In genomic region chr12:100200645-100201362, GRCm38 (mm10) we compare ENCODE assay signal across 8 mouse cellular contexts. TPM values are rescaled to one million over a fixed set of nuclear protein-coding genes. Genes with fewer than 3 reads are reported as not detected.
DNase-seq lines count a peak whose midpoint lies in the region; ATAC-seq and TF ChIP-seq lines count a peak whose summit lies in the region.

No protein-coding gene starts in this region.

- peaks cover 8% of the 10 kb centered on the region for H3K4me1 ChIP-seq in neural tube, embryonic 11.5 days (ENCODE audit: control insufficient read depth, insufficient read depth, low read length)
- peaks cover 13% of the 10 kb centered on the region; the same call in 1 of the 2 replicates for H3K4me1 ChIP-seq in embryonic facial prominence, embryonic 12.5 days
- H3K4me1 ChIP-seq in hindbrain, postnatal 0 days (ENCODE audit: insufficient read depth, low read length): peaks cover 5% of the 10 kb centered on the region; the same call in 1 of the 2 replicates
- H3K4me1 ChIP-seq in midbrain, embryonic 14.5 days (ENCODE audit: control insufficient read depth, insufficient read depth, low read length): peaks cover 10% of the 10 kb centered on the region

- peaks cover 13% of the 10 kb centered on the region; the same call in 1 of the 2 replicates for H3K36me3 ChIP-seq in neural tube, embryonic 11.5 days (ENCODE audit: control insufficient read depth, insufficient read depth, low read length)
- peaks cover 31% of the 10 kb centered on the region for H3K36me3 ChIP-seq in embryonic facial prominence, embryonic 12.5 days
- H3K36me3 ChIP-seq in hindbrain, postnatal 0 days (ENCODE audit: insufficient read depth, low read length): peaks cover 26% of the 10 kb centered on the region
- H3K36me3 ChIP-seq in midbrain, embryonic 14.5 days (ENCODE audit: control insufficient read depth, insufficient read depth, low read length): peaks cover 36% of the 10 kb centered on the region

- DNase-seq in cerebellum, adult 11 months: peak; percentile 54
- DNase-seq in neural tube, embryonic 11.5 days (ENCODE audit: low spot score): peak; percentile 50
- no peak for DNase-seq in neural tube, embryonic 10.5 days (ENCODE audit: extremely low spot score, low spot score)
- DNase-seq in hindbrain, postnatal 0 days (ENCODE audit: low spot score): peak; percentile 42
- peak; percentile 65 for DNase-seq in midbrain, embryonic 14.5 days
- no peak for DNase-seq in gastrocnemius, adult 8-10 months (ENCODE audit: low spot score in 2 of 2)

- peak overlapping the region; percentile 97 for H3K4me3 ChIP-seq in neural tube, embryonic 11.5 days (ENCODE audit: low read depth, low read length)
- peak overlapping the region; percentile 99 for H3K4me3 ChIP-seq in embryonic facial prominence, embryonic 12.5 days
- peak overlapping the region; percentile 98 for H3K4me3 ChIP-seq in hindbrain, postnatal 0 days (ENCODE audit: low read length)
- peak overlapping the region; percentile 99 for H3K4me3 ChIP-seq in midbrain, embryonic 14.5 days (replicated peaks; ENCODE audit: low read depth, low read length)

- no peak for TF ChIP-seq CTCF in hindbrain, postnatal 0 days (IDR thresholded peaks at IDR 0.05; ENCODE audit: low read depth)

- no peaks in the 10 kb centered on the region for H3K27me3 ChIP-seq in neural tube, embryonic 11.5 days (ENCODE audit: control insufficient read depth, insufficient read depth, low read length)
- no peaks in the 10 kb centered on the region for H3K27me3 ChIP-seq in embryonic facial prominence, embryonic 12.5 days
- H3K27me3 ChIP-seq in hindbrain, postnatal 0 days (ENCODE audit: insufficient read depth, low read length): no peaks in the 10 kb centered on the region
- H3K27me3 ChIP-seq in midbrain, embryonic 14.5 days (ENCODE audit: control insufficient read depth, insufficient read depth, low read length): no peaks in the 10 kb centered on the region

- no peaks in the 10 kb centered on the region for H3K9me3 ChIP-seq in neural tube, embryonic 11.5 days (ENCODE audit: control insufficient read depth, low read length)
- H3K9me3 ChIP-seq in embryonic facial prominence, embryonic 12.5 days: no peaks in the 10 kb centered on the region
- no peaks in the 10 kb centered on the region for H3K9me3 ChIP-seq in hindbrain, postnatal 0 days (ENCODE audit: low read length)
- H3K9me3 ChIP-seq in midbrain, embryonic 14.5 days (ENCODE audit: control insufficient read depth, low read length): no peaks in the 10 kb centered on the region

- H3K9ac ChIP-seq in neural tube, embryonic 11.5 days (ENCODE audit: low read length): peak overlapping the region; percentile 93
- peak overlapping the region; percentile 93 for H3K9ac ChIP-seq in embryonic facial prominence, embryonic 12.5 days
- H3K9ac ChIP-seq in hindbrain, postnatal 0 days (replicated peaks; ENCODE audit: low read length): peak overlapping the region; percentile 99
- peak overlapping the region; percentile 97 for H3K9ac ChIP-seq in midbrain, embryonic 14.5 days (replicated peaks; ENCODE audit: low read length)

- H3K27ac ChIP-seq in neural tube, embryonic 11.5 days (ENCODE audit: low read depth, low read length): 0 out of 2 replicates have a peak overlapping the region, but pooled peaks have one; percentile 17
- H3K27ac ChIP-seq in embryonic facial prominence, embryonic 12.5 days: peak overlapping the region; percentile 91
- H3K27ac ChIP-seq in hindbrain, postnatal 0 days: peak overlapping the region; percentile 88
- peak overlapping the region; percentile 88 for H3K27ac ChIP-seq in midbrain, embryonic 14.5 days (replicated peaks; ENCODE audit: low read depth, low read length)

- ATAC-seq in cerebellum, adult (ENCODE audit: insufficient number of reproducible peaks, low FRiP score, low TSS enrichment): no peak; the same call in 1 of the 2 replicates
- peak; percentile 14; the same call in 1 of the 2 replicates for ATAC-seq in neural tube, embryonic 11.5 days (ENCODE audit: insufficient read depth, low FRiP score, low TSS enrichment)
- no peak for ATAC-seq in embryonic facial prominence, embryonic 12.5 days (ENCODE audit: insufficient number of reproducible peaks, insufficient read depth, low FRiP score, low TSS enrichment)
- no peak; the same call in none of the 2 replicates for ATAC-seq in hindbrain, postnatal 0 days
- ATAC-seq in midbrain, embryonic 14.5 days (ENCODE audit: low FRiP score, low TSS enrichment): peak; percentile 5; the same call in 1 of the 2 replicates

- 8% methylated on average over 29 of the region's 29 CpGs for WGBS in neural tube, embryonic 11.5 days
- WGBS in embryonic facial prominence, embryonic 12.5 days: 9% methylated on average over 27 of the region's 29 CpGs
- 3% methylated on average over 28 of the region's 29 CpGs for WGBS in hindbrain, postnatal 0 days
- 5% methylated on average over 29 of the region's 29 CpGs for WGBS in midbrain, embryonic 14.5 days

- H3K4me2 ChIP-seq in neural tube, embryonic 11.5 days (ENCODE audit: low read depth): peak overlapping the region; percentile 84
- H3K4me2 ChIP-seq in embryonic facial prominence, embryonic 12.5 days (replicated peaks): peak overlapping the region; percentile 91
- H3K4me2 ChIP-seq in hindbrain, postnatal 0 days (ENCODE audit: low read depth, low read length): peak overlapping the region; percentile 84
- peak overlapping the region; percentile 90 for H3K4me2 ChIP-seq in midbrain, embryonic 14.5 days (ENCODE audit: low read length)

RNA-seq across cellular contexts. Expression of gene Calm1, which starts 1.6 kb away (rescaled TPM):
- polyA plus RNA-seq in neural tube, embryonic 11.5 days (2014; fragmentation: Nextera tagmentation; extraction: Ambion mirVana): 1,303 and 1,315 TPM in 2 replicates
- polyA plus RNA-seq in embryonic facial prominence, embryonic 12.5 days (2016; fragmentation: Nextera tagmentation; extraction: Ambion mirVana): 1,186 and 1,211 TPM in 2 replicates
- total RNA-seq in hindbrain, postnatal 0 days (2014; rRNA removed): 1,139 and 1,416 TPM in 2 replicates
- 4,078 and 4,190 TPM in 2 replicates for polyA plus RNA-seq in hindbrain, postnatal 0 days (2015; fragmentation: Nextera tagmentation; extraction: Ambion mirVana)
- 2,581 and 2,856 TPM in 2 replicates for polyA plus RNA-seq in midbrain, embryonic 14.5 days (2014; fragmentation: Nextera tagmentation; extraction: Ambion mirVana)
- 100 to 1,000 TPM; 532 to 601 (median 581) TPM for total RNA-seq in gastrocnemius, adult 8-10 months (2022)

RNA-seq across cellular contexts. Expression of gene Nrde2, which starts 41.4 kb away (rescaled TPM):
- polyA plus RNA-seq in neural tube, embryonic 11.5 days (2014; fragmentation: Nextera tagmentation; extraction: Ambion mirVana): 11.9 and 13.6 TPM in 2 replicates
- polyA plus RNA-seq in embryonic facial prominence, embryonic 12.5 days (2016; fragmentation: Nextera tagmentation; extraction: Ambion mirVana): 16.7 and 17.0 TPM in 2 replicates
- total RNA-seq in hindbrain, postnatal 0 days (2014; rRNA removed): 20.2 and 20.5 TPM in 2 replicates
- 11.8 and 13.6 TPM in 2 replicates for polyA plus RNA-seq in hindbrain, postnatal 0 days (2015; fragmentation: Nextera tagmentation; extraction: Ambion mirVana)
- 11.3 and 14.1 TPM in 2 replicates for polyA plus RNA-seq in midbrain, embryonic 14.5 days (2014; fragmentation: Nextera tagmentation; extraction: Ambion mirVana)
- 10 to 100 TPM in 2 of 4 experiments, 1 to 10 TPM in 2; 5.9 to 11.3 (median 9.4) TPM for total RNA-seq in gastrocnemius, adult 8-10 months (2022)

Comparison
In these comparisons a context has a peak if more than half of its experiments do, and no peak if none do; other contexts are left out.
1. DNase-seq: peak in cerebellum, adult 11 months (single experiment), neural tube, embryonic 11.5 days (single experiment), hindbrain, postnatal 0 days (single experiment) and midbrain, embryonic 14.5 days (single experiment); none in neural tube, embryonic 10.5 days (single experiment) and gastrocnemius, adult 8-10 months (0 of 2).
2. ATAC-seq: peak in neural tube, embryonic 11.5 days (single experiment) and midbrain, embryonic 14.5 days (single experiment); none in cerebellum, adult (single experiment), embryonic facial prominence, embryonic 12.5 days (single experiment) and hindbrain, postnatal 0 days (single experiment).
3. H3K27ac ChIP-seq: peak in every context shown above with its lines; median percentile 91 in embryonic facial prominence, embryonic 12.5 days; 88 in hindbrain, postnatal 0 days; 88 in midbrain, embryonic 14.5 days; 17 in neural tube, embryonic 11.5 days.
4. Peak in every context shown above with its lines, with median percentiles within 50 percentile points of each other: H3K4me2 ChIP-seq, H3K4me3 ChIP-seq and H3K9ac ChIP-seq.